Mouse (Mus musculus) CH12.LX (cell line): Measurements from ENCODE around the gene Zfand2a.

Experiments
- CHD1 ChIP-seq: IDR thresholded peaks from 2 replicates; pipeline ENCODE4 v1.6.1; 2012; ENCODE audit warnings: low read depth, low read length, improper control_type of control experiment, inconsistent platforms
- ETS1 ChIP-seq: conservative IDR thresholded peaks from 2 replicates; pipeline ENCODE4 v1.6.1; 2012; ENCODE audit warnings: low read depth, mild to moderate bottlenecking, inconsistent platforms, low read length, improper control_type of control experiment, moderate library complexity
- NELFE ChIP-seq: IDR thresholded peaks from 2 replicates; pipeline ENCODE4 v1.6.1; 2011; ENCODE audit warnings: low read depth, low read length, improper control_type of control experiment
- POLR2A ChIP-seq: IDR thresholded peaks from 2 replicates; pipeline ENCODE4 v1.6.1; 2011; ENCODE audit warnings: low read depth, mild to moderate bottlenecking, improper control_type of control experiment, low read length
- RAD21 ChIP-seq: IDR thresholded peaks from 2 replicates; pipeline ENCODE4 v1.6.1; 2011; ENCODE audit warnings: low read depth, mild to moderate bottlenecking, low read length, improper control_type of control experiment, moderate library complexity
- TBP ChIP-seq: conservative IDR thresholded peaks from 2 replicates; pipeline ENCODE4 v1.6.1; 2011; ENCODE audit warnings: low read depth, low read length, improper control_type of control experiment
- ZNF384 ChIP-seq: IDR thresholded peaks from 2 replicates; pipeline ENCODE4 v1.6.1; 2012; ENCODE audit warnings: low read depth, low read length, improper control_type of control experiment, inconsistent platforms

- TF ChIP-seq TBP (no peak), ETS1 (no peak), CHD1 (no peak), ZNF384 (no peak), RAD21 (no peak), NELFE (no peak), POLR2A (no peak)
Observed at GRCm38 (mm10) chr5:139496939-139497338, 12.6 kb upstream of the Zfand2a start.
